In the genomic region with DNA sequence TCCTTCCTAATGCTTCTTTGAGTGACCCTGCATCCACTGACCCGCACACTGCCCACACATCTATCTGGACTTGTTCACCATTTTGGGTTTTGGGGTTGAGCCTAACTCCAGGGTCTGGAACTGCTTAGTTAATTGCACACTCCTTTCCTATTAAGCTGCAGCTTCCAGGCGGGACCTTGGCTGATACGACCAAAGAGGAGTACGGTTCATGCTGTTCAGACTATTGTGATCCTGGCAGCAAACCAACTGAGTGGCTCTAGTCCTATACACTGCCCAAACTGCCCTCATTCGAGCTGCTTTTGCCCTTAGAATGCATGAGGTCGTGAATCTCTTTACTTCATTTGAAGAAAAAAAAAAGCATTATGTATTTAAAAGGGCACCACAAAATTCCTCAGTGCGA, we compare ENCODE assay signal across 25 mouse cellular contexts. TPM values are rescaled to one million over a fixed set of nuclear protein-coding genes. Genes with fewer than 3 reads are reported as not detected.
A peak's percentile ranks its signal among the peaks of the same experiment; 100 is the strongest.
DNase-seq lines count a peak whose midpoint lies in the region; ATAC-seq lines count a peak whose summit lies in the region.
"Had no signal": no experiment of that assay in that cellular context is flagged by ENCODE, and none has a peak within 500 bp of the region (broad histone marks: within the 10 kb centered on the region; RNA-seq: fewer than 3 reads in every experiment).

No protein-coding gene starts in this region.

- no peak overlapping the region for H3K4me2 ChIP-seq in kidney, embryonic 16.5 days (replicated peaks; ENCODE audit: low read depth, low read length)

- H3K27ac ChIP-seq in kidney, embryonic 16.5 days (ENCODE audit: low read length) = no peak overlapping the region
- H3K27ac ChIP-seq: hindbrain, embryonic 10.5 days; layer of hippocampus, adult 2 months; liver, embryonic 15.5 days; lung, embryonic 15.5 days; midbrain, embryonic 13.5 days; neural tube, embryonic 12.5 days had no signal

- no peak overlapping the region for H3K9ac ChIP-seq in kidney, embryonic 16.5 days (replicated peaks; ENCODE audit: low read length)
- H3K9ac ChIP-seq: forebrain, postnatal 0 days; liver, embryonic 15.5 days; lung, embryonic 15.5 days; midbrain, embryonic 13.5 days; neural tube, embryonic 12.5 days had no signal

- DNase-seq in adrenal gland, postnatal 14 days = peak; percentile 7
- no peak for DNase-seq in adrenal gland, adult 8-10 months
- peak; percentile 6 for DNase-seq in kidney, adult 9 months
- peak; percentile 4 for DNase-seq in ovary, adult 18-20 months (ENCODE audit: low spot score)
- no peak for DNase-seq in ovary, postnatal 36 days (ENCODE audit: low spot score)
- no peak for DNase-seq in right cerebral cortex, adult 2 months (ENCODE audit: low spot score in 2 of 2)
- DNase-seq: cerebellum, adult 18-20 months; forebrain, postnatal 0 days; gastrocnemius, postnatal 25 days; heart, adult 18-20 months; heart, postnatal 10 days; kidney, adult 2 months; kidney, postnatal 25 days; lung, postnatal 36 days; thymus, adult 18-20 months; thymus, postnatal 36 days had no signal

- no peak overlapping the region for H3K4me3 ChIP-seq in kidney, embryonic 16.5 days (ENCODE audit: low read length)
- H3K4me3 ChIP-seq: liver, embryonic 15.5 days; megakaryocyte, embryonic 14.5 days had no signal

- no peaks in the 10 kb centered on the region for H3K4me1 ChIP-seq in kidney, embryonic 16.5 days (ENCODE audit: insufficient read depth, low read length)

- 78% methylated on average over 7 of the region's 7 CpGs for WGBS in kidney, embryonic 16.5 days

- no peaks in the 10 kb centered on the region for H3K36me3 ChIP-seq in kidney, embryonic 16.5 days (ENCODE audit: insufficient read depth, low read length)
- H3K36me3 ChIP-seq: heart, embryonic 12.5 days; hindbrain, embryonic 10.5 days; liver, embryonic 15.5 days; lung, embryonic 15.5 days; midbrain, embryonic 13.5 days; neural tube, embryonic 12.5 days had no signal

- H3K27me3 ChIP-seq in kidney, embryonic 16.5 days (ENCODE audit: insufficient read depth, low read length) = no peaks in the 10 kb centered on the region
- H3K27me3 ChIP-seq: heart, embryonic 12.5 days; lung, embryonic 15.5 days; neural tube, embryonic 12.5 days had no signal

- no peak for ATAC-seq in kidney, embryonic 16.5 days (ENCODE audit: low FRiP score, low TSS enrichment)
- ATAC-seq: forebrain, postnatal 0 days had no signal

- H3K9me3 ChIP-seq in kidney, embryonic 16.5 days (ENCODE audit: low read length) = no peaks in the 10 kb centered on the region
- H3K9me3 ChIP-seq: heart, embryonic 12.5 days; hindbrain, embryonic 10.5 days; liver, embryonic 15.5 days; lung, embryonic 15.5 days; megakaryocyte, embryonic 14.5 days; midbrain, embryonic 13.5 days; neural tube, embryonic 12.5 days had no signal

RNA-seq across cellular contexts. Expression of a gene that starts 1.6 kb away (rescaled TPM):
- total RNA-seq in adrenal gland, postnatal 14 days (2021) = 27.2 and 29.6 TPM in 2 replicates
- total RNA-seq in adrenal gland, adult 8-10 months (2022) = 10 to 100 TPM; 46.2 to 55.3 (median 50.9) TPM
- polyA plus RNA-seq in kidney, embryonic 16.5 days (2015; fragmentation: Nextera tagmentation; extraction: Ambion mirVana) = 31.7 and 35.8 TPM in 2 replicates

Comparison
In these comparisons a context has a peak if more than half of its experiments do, and no peak if none do; other contexts are left out.
1. DNase-seq: peak in adrenal gland, postnatal 14 days (single experiment), kidney, adult 9 months (single experiment) and ovary, adult 18-20 months (single experiment); none in adrenal gland, adult 8-10 months (single experiment), ovary, postnatal 36 days (single experiment) and right cerebral cortex, adult 2 months (0 of 2).